Mouse (Mus musculus) small intestine, adult 2 months (tissue): ENCODE measurements at regions not wholly inside any gene's neighbourhood (a gene's known extent, or its start where the extent isn't known, plus 50 kb on each side); places are given as distances from the start of the nearest gene placed in this dataset.

ENCODE experiments used
- CTCF ChIP-seq: fragments of 200-500 bp; IDR thresholded peaks from 2 replicates; pipeline ENCODE4 v1.5.1; 2012; ENCODE audit warnings: low read depth, mild to moderate bottlenecking, control low read depth, inconsistent platforms, low read length, moderate library complexity, mixed read lengths; ENCODE audit not compliant: insufficient replicate concordance, insufficient read length; ENCODE audit errors: extremely low read depth
- POLR2A ChIP-seq: fragments of 200-500 bp; IDR thresholded peaks from 2 replicates; pipeline ENCODE4 v1.6.1; 2012; ENCODE audit warnings: low read depth, mild to moderate bottlenecking, control low read depth, inconsistent platforms, low read length, moderate library complexity

- TF ChIP-seq POLR2A (no peak), CTCF (no peak)
Observed at GRCm38 (mm10) chr12:107111908-107112770, 376.3 kb upstream of the 3110018I06Rik start.
